Mouse (Mus musculus) layer of hippocampus, postnatal 14 days (tissue): Measurements from ENCODE around the gene Palm. TPM values are rescaled to one million over a fixed set of nuclear protein-coding genes. Genes with fewer than 3 reads are reported as not detected.

ENCODE experiments used
- DNase-seq, 2 experiments: peaks; one replicate each; pipeline ENCODE4 v3.0.0; 2021 to 2022; ENCODE audit warnings: low spot score in 2 of 2, mixed read lengths in 1 of 2
- total RNA-seq, 2 experiments: library from RNA; stranded (reverse); gene quantifications; 2 replicates each; pipeline ENCODE4 v1.2.3; 2021

Palm gene
- total RNA-seq, 2 experiments from 2014 or later, result 356 to 379 TPM

DNA sequence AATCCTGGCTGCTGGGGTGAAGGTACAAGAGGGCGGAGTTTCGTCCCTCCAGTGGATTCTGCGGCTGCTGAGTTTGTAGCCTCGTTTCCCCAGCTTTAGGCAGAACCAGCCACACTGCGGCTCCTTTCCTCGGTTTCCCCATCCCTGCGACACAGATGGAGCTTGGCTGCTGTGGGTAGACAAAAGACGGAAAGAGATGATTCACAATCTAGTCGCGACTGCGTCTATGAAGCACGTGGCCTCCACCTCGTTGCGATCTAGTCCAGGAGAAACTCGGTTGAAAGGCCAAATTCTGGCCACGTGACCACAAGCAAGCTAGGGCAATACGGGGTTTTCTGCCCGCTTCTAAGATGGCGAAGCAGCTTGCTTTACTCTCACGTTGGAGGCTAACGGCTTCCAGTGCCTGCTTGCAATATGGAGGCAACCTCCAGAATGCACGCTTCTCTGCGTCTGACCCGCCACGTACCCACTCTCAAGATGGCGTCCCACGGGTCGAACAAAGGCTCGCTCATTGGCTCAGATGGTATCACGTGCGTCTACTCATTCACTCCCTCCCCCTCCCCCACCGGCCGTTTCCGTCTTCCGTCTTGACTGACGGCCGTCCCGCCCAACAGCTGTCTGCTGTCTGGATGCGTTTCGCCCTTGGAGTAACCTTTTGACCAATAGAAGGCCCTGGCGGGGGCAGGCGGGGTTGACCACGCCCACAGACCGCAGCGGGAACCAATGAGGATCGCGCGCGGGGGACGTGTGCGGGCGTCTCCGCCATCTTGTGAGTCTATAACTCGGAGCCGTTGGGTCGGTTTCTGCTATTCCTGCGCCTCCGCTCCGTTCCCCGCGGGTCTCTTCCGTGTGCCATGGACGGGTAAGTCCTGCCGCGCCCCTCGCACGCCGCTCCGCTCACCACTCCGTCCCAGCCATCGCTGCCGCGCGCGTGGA is 60.8 kb downstream of the Palm start, which contains the start of gene Ptbp1:
Ptbp1 (plus strand) TSS at position 568 of the 936 bp plus-strand sequence.
- DNase-seq, result peak; percentile 98 to 100

DNA sequence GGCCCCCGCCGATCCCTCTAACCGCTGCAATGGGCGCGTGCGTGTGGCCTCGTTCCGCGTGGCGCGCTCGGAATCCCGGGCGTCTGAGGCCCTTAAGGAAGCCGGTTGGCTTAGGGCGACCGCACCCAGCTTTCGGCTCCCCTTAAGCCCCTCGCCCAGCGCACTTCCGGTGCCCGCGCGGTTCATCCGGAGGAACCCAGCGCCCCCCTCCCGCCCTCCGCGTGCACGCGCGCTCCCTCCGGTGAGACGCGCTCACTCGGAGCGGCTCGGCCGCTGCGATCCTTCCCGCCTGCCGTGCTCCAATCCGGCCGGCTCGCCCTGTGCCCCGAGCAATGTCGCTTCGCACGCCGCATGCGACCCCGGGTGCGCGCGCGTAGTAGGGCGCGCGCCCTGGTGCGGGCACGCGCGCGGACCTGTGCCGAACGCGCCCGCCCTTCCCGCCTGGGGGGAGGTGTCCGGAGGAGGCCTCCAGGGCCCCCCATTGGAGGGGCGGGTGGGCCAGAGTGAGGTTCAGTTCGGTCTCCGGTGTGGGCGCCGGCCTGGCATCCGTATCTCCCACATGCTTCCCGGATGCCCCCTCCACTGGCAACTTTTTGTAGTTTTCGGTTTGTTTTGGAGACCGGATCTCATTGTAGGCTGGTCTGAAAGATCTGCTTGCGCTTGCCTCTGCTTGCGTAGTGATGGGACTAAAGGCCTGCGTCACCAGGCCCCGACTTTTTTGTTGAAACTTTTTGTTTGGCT is 61.6 kb downstream of the Palm start:
- peak in 1 of 2 experiments; percentile 57 for DNase-seq

DNA sequence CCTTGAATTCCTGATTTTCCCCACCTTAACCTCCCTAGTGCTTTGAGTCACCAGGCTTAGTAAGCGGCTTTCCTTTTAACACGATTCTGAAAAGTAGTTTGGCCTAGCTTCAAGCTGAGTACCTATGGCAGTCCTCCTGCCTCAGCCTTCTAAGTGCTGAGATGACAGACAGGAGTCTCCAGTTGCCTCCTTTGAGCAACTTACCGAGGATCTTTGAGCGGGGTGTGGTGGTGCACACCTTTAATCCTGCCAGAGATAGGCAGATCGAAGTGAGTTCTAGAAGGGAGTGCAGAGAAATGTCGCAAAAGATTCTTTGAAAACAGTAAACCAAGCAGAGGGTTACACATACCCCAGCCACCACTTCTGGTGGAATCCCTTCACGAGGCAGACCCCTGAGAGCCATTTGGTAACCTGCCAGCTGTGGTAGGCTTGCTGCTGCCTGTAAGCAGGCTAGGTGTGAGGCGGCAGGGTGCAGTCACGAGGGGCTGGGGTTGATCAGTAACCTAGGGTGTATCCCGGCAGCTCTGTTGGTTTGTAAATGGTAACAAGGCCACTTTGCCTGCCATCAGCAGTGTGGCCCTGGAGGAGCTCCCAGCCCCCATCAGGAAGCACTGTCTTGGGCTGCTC is 62.3 kb downstream of the Palm start:
- DNase-seq, result no peak

DNA sequence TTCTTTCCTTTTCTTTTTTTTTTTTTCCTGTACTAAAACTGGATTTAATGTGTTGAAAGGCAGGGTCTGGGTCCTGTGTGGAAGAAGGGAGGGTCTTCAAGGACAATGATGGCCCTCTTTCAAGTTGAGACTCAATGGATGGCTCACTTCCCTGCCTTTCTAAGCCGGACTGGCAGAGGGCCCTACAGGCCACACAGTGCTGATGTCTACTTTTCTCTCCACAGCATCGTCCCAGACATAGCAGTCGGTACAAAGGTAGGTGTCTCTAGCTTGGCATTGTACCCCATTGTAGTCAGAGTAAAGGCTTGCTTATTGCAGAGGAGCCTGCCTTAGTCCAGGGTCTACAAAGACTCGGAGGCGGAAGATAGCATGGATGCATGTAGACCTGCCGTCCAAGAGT is 62.9 kb downstream of the Palm start:
- no peak for DNase-seq

DNA sequence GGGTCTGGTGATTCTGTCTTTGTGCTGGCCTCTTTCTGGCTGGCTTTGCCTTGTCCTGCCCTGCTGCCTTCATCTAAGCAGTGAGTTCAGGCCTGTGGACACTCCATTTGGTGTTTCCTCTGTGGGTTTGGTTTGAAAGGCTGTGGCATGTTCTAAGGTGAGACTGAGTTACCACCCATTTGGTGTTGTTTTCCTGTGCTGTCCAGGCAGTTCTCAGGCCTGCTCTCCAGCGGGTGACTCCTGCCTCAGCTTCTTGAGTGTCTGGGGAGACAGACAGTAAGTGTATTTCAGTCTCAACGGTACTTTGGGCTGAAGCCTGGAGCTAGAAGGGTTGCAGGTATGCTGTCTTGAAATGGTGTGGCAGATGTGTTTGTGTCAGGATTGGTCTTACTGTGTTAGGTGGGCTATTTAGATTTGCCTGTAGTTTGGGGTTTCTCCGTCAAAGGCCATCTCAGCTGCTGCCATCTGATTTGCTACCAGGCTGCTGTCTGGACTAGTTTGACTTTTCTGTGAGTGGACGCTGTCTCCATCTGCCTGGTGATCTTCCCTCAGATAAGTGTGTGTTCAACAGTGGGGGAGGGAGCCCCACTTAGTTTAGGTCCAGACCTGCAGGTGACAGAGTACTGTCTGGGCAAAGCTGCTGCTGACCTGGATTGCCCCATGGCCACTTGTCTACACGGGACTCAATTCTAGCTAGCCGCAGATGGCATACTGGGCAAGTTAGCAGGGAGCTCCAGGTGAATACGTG is 63.5 kb downstream of the Palm start:
- no peak for DNase-seq

DNA sequence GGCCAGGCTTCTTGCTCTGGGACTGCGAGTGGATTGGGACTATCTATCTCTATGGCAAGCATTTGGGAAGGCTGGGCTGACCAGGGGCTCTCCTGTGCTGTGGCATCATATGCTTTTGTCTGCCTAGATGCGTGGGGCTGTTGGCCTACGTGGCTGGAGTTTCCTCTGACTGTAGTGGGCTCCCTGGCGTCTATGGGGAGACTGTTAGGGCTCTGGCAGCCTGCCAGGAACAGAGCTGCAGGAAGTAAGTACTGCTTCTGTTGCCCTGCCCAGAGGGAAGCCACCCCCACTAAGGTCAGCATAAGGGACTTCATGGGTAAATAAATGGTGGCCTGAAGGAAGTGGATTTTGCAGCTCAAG is 64.1 kb downstream of the Palm start:
- DNase-seq, result peak in 1 of 2 experiments; percentile 67

DNA sequence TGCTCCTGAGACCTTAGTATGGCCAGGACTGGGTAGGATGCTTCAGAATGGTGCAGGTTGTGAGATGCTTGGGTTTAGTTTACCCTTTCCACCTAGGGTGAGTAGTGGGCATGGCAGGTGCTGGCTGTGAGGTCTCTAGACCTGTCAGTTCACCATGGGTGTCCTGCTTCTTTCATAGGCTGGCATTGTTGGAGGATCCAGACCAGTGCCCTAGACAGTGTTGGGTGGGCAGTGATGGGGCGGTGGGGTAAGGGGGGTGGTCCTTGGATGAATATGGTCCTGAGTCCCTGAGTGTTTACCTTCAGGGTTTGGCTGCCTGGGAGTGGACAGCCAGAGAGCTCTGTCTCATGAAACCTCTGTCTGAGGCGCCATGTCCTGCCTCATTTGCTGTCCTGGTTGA is 64.5 kb downstream of the Palm start:
- DNase-seq, result no peak

DNA sequence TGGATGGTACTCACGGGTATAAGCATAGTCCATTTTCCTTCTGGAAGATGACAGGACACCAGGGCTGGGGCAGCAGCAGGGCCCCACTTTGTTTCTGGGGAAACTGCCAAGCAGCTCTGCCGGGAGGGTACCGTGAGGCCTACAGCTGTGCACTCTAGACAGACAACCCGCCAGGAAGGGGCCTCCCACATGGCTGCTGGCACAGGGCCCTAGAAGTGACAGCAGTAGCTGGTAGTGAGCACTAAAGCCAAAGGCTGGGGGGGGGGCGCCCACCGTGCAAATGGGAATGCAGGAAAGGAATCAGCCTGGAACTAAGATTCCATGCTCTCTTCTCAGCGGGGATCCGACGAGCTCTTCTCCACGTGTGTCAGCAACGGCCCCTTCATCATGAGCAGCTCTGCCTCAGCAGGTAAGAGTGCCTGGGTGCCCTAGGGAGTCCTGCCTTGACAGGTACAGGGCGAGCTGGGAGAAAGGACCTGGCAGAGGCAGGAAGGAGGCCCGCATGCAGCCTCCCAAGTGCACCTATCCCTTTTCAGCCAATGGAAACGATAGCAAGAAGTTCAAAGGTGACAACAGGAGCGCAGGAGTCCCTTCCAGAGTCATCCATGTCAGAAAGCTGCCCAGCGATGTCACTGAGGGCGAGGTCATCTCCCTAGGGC is 65.2 kb downstream of the Palm start:
- peak in 1 of 2 experiments; percentile 81 for DNase-seq

DNA sequence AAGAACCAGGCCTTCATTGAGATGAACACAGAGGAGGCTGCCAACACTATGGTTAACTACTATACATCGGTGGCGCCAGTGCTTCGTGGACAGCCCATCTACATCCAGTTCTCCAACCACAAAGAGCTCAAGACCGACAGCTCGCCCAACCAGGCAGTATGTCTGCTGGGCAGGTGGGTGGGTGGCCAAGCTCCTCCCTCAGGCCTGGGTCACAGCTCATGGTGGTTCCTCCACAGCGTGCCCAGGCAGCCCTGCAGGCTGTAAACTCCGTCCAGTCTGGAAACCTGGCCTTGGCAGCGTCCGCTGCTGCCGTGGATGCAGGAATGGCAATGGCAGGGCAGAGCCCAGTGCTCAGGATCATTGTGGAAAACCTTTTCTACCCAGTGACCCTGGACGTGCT is 65.7 kb downstream of the Palm start:
- no peak for DNase-seq

DNA sequence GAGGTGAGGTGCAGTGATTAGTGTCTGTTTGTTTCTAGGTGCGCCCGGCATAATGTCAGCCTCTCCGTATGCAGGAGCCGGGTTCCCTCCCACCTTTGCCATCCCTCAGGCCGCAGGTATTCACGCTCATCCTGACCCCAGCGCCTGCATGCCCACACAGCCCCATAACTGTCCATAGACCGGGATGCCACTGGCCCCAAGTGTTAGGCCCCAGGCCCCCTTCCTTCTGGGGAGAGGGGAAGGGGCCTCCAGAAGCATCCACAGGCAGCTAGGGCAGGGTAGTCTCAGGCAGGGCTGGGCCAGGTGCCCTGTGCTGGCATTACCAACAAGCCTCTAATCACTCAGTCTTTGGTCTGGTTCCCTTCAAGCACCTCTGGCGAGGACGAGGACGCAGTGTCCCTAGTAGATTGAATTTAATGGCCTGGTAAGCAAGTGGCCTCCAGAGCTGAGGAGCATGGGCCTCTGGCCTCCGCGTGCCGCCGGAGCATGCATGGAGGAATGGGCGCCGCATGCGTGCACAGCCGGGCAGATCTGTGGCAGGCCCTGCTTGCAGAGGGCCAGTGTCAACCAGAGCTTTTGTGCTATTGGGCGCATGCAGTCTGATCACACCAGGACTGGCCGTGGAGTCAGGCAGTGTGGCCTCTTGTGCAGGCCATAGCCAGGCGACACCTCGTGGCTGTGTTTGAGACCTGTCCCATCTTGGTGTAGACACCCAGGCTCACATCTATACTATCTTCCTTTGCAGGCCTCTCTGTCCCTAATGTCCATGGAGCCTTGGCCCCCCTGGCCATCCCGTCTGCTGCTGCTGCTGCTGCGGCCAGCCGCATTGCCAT is 66.9 kb downstream of the Palm start:
- no peak for DNase-seq

DNA sequence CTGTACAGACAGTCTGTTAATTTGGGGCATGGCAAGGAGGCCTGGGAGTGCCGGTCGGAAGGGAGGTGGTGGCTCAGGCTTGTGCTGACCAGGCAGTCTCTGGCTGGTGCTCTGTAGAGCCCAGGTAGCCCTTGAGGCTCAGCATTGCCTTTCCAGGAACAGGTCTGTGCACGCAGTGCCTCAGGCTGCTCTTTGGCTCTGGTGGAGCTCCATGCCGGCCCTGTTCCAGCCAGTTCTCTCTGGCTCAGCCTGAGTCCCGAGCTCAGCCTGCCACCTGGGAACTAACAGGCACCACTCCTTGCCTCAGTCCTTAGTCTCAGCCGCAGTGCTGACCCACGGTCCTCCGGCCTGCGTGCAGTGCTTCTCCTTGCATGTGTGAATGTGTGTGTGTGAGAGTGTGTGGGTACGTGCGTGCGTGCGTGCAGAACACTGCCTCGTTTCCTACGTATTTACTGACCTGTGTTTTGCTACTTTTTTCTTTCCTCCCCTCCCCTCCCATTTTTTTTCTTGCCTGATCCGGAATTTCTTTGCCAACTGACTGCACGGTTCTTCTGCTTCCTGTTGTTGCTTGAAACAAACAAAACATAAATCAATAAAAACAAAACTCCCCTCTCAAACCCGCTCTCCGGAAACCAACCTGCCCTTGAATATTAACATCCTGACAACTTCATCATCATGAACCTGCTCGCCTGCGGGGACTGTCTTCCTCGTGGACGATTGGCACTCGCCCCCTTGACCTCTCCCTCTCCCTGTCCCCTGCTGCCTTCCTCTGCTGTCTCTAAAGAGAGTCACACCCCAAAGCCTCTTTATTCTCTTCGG is 68.1 kb downstream of the Palm start:
- DNase-seq, result no peak

DNA sequence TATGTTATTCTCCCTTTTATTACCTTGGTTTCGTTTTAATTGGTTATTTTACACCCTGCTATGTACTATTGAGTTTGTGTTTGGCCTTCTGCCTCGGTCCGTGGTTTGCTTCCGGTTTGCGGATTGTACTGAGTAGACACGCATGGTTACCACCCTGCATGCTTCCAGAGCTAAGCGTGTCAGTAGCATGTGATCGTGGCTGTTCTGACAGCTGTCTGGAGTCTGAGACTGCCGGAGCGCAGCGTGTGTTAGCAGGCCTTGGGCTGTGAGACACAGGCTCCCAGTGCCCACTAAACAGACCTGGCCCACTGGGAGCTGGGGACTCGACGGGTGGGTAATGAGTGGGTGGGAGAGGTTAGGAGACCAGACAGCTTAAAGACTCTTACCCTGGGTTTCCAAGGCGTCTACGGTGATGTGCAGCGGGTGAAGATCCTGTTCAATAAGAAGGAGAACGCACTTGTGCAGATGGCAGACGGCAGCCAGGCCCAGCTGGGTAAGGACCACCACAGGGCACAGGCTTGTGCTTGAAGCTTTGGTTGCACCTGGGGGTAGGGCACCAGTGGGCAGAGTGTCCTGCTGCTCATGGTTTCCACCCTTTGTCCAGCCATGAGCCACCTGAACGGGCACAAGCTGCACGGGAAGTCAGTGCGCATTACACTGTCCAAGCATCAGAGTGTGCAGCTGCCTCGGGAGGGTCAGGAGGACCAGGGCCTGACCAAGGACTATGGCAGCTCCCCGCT is 68.8 kb downstream of the Palm start:
- DNase-seq, result no peak

DNA sequence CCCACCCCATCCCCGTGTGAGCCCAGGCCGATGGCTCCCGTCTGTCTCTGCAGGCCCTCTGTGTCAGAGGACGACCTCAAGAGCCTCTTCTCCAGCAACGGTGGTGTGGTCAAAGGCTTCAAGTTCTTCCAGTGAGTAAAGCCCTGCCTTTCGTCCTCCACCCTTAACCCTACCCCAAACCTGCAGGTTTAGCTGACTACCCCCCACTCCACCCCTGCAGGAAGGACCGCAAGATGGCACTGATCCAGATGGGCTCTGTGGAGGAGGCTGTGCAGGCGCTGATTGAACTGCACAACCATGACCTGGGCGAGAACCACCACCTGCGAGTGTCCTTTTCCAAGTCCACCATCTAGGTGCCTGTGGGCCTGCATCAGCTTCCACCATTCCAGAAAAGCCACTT is 69.6 kb downstream of the Palm start:
- DNase-seq, result no peak

DNA sequence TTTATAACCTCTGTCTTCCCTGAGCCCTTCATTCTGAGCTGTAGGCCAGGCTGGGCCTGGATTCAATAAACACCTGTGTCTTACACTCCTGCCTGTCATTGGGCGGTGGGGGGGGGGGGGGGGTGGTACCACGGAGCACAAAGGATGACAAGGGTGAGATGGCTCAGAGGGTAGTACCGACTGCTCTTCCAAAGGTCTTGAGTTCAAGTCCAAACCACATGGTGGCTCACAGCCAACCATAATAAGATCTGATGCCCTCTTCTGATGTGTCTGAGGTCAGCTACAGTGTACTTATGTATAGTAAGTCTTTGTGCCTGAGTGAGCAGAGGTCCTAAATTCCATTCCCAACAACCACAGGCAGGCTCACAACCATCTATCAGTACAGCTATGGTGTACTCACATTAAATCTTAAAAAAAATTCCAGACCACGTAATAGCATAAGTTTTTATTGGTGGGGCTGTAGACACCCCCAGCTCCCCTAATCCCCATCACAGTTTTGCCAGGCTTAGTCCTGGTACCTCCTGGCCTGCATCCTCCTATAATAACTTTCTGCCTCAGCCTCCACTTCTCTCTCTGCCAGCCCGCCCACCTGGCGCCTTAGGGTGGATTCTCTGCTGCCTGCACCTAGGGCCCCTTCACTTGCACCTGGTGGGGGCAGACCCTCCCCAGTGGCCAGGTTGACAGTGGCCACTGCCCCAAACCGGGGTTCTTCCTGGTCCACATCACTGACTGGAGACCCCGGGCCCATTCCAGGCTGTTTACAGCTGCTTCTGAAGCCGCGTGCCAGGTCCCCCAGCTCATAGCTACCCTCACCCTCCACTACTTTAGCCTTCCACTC is 71.2 kb downstream of the Palm start:
- DNase-seq, result no peak

DNA sequence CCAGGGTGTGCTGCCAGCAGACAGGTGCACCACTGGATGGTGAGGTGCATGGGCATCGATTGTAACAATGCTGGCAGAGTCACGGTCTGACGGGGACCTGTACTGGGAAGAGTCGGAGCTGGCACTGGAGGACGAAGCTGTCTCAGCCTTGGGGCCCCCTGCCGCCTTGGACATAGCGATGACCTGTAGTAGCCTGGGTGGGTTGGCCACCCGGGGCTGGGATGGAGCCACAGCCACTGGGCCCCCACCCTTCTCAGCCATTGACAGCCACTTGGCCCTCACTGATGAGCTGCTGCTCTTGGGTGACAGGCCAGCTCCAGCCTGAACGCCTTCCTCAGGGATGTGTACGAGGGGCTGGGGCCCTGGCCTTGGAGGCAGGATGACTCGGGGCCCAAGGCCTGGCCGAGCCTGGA is 71.8 kb downstream of the Palm start:
- DNase-seq, result no peak

DNA sequence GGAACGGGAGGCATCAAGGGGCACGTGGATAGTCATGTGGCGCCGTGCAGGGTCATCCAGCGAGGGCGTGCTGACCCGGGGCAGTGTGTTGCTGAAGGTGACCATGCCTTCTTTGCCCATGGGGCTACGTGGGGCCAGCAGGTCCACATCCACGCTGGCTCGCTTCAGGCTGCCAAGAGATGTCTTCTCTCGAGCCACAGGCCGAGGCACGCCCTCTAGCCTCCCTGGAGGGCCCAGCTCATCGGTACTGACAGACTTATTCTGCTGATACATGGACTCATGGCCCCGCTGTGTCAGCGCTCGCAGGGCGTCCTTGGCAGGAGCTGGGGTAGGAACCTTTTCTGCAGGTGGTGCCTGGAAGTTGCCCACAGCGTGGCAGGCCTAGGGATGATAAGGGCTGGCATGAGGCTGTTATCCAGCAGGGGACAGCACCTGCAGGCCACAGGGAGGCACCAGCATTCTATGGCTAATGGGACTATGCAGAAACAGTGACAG is 72.5 kb downstream of the Palm start:
- no peak for DNase-seq

DNA sequence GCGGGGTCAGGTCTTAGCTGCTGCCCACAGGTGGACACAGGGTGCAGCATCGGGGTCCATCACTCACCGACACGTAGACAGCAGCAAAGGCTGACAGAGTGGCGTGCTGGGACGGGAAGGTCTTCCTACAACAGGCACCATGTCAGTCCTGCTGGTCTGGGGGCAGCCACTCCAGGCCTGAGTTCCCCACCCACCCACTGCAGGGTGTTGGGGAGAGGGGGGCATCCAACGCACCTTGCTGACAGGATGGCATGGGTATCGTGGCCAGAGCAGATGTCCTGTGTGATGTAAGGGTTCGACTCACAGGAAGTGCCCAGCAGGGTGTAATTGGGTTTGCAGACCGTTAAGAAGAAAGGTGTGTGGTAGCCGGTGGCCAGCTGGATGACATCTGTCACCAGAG is 73.2 kb downstream of the Palm start:
- DNase-seq, result no peak
